Mouse (Mus musculus) hindbrain, embryonic 14.5 days (tissue): Measurements from ENCODE around the gene Slc11a1. TPM values are rescaled to one million over a fixed set of nuclear protein-coding genes. Genes with fewer than 3 reads are reported as not detected.

ENCODE experiments used
- ATAC-seq: fragments of 200-750 bp; cut with Nextera tagmentation; 2 replicates; pipeline ENCODE4 v1.8.0; 2017; ENCODE audit warnings: moderate number of reproducible peaks, mild to moderate bottlenecking, moderate TSS enrichment, moderate library complexity; ENCODE audit not compliant: low FRiP score
- DNase-seq: peaks from one replicate; pipeline ENCODE4 v3.0.0-alpha.2; 2015; ENCODE audit warnings: low spot score
- H3K27ac ChIP-seq: fragments of 300-500 bp; sonication (generic); 2 replicates; pipeline ENCODE4 v1.5.1; 2014; ENCODE audit warnings: mild to moderate bottlenecking, moderate library complexity
- H3K27me3 ChIP-seq: fragments of 300-500 bp; sonication (generic); 2 replicates; pipeline ENCODE4 v1.6.1; 2014; ENCODE audit warnings: mild to moderate bottlenecking, low read length, mixed read lengths; ENCODE audit not compliant: control insufficient read depth, insufficient read depth
- H3K36me3 ChIP-seq: fragments of 300-500 bp; sonication (generic); replicated peaks from 2 replicates; pipeline ENCODE4 v1.6.1; 2014; ENCODE audit not compliant: control insufficient read depth, insufficient read depth
- H3K4me1 ChIP-seq: fragments of 300-500 bp; sonication (generic); replicated peaks from 2 replicates; pipeline ENCODE4 v1.6.1; 2014; ENCODE audit warnings: antibody characterized with exemption, low read length, mixed read lengths; ENCODE audit not compliant: control insufficient read depth, insufficient read depth
- H3K4me2 ChIP-seq: fragments of 300-500 bp; sonication (generic); replicated peaks from 2 replicates; pipeline ENCODE4 v1.6.1; 2014; ENCODE audit warnings: mild to moderate bottlenecking, moderate library complexity
- H3K4me3 ChIP-seq: fragments of 300-500 bp; sonication (generic); replicated peaks from 2 replicates; pipeline ENCODE4 v1.5.1; 2014; ENCODE audit warnings: mild to moderate bottlenecking, low read length
- H3K9ac ChIP-seq: fragments of 300-500 bp; sonication (generic); 2 replicates; pipeline ENCODE4 v1.6.1; 2014
- H3K9me3 ChIP-seq: fragments of 300-500 bp; sonication (generic); 2 replicates; pipeline ENCODE4 v1.6.1; 2016; ENCODE audit warnings: low read length; ENCODE audit not compliant: control insufficient read depth
- WGBS: fragments of 180-500 bp; shearing (Covaris S2); extraction: QIAGEN DNeasy Blood & Tissue Kit; methylation state at CpG from one replicate; pipeline ENCODE4 v1.1.7; 2014; 5-methylcytosine and 5-hydroxymethylcytosine counted together
- polyA plus RNA-seq: library from polyadenylated mRNA; unstranded; fragments of >200 nt; fragmentation: Nextera tagmentation; extraction: Ambion mirVana; gene quantifications from 2 replicates; pipeline ENCODE4 v1.2.1, GENCODE M21; 2014

Gene Slc11a1
- polyA plus RNA-seq, 1 experiment from 2014 or later = 2.7 TPM

- peaks cover 17% of the 10 kb centered on the region for H3K4me1 ChIP-seq
- peaks cover 7% of the 10 kb centered on the region; the same call in 1 of the 2 replicates for H3K36me3 ChIP-seq
- peaks cover 15% of the 10 kb centered on the region for H3K27me3 ChIP-seq
- no peak overlapping the region for H3K4me3 ChIP-seq
- peak overlapping the region; percentile 95 for H3K4me2 ChIP-seq
- H3K9me3 ChIP-seq = no peaks in the 10 kb centered on the region
- DNase-seq = no peak
- H3K27ac ChIP-seq = no peak overlapping the region; the same call in 1 of the 2 replicates
- 6% methylated on average over 29 of the region's 29 CpGs for WGBS
- ATAC-seq = no peak
- H3K9ac ChIP-seq = 0 out of 2 replicates have a peak overlapping the region, but pooled peaks have one; percentile 11
These were observed 14.9 kb downstream of the Slc11a1 start for GRCm38 (mm10) chr1:74389831-74390286.

GRCm38 (mm10) chr1:74390287-74390906 lies 15.4 kb downstream of the Slc11a1 start:
- DNase-seq (peak; percentile 31), ATAC-seq (no peak)
- Histone ChIP-seq H3K4me2 (peak overlapping the region; percentile 95), H3K36me3 (peaks cover 12% of the 10 kb centered on the region; the same call in 1 of the 2 replicates), H3K27me3 (peaks cover 15% of the 10 kb centered on the region), H3K4me3 (peak overlapping the region; percentile 91; the same call in 1 of the 2 replicates), H3K27ac (no peak overlapping the region; the same call in 1 of the 2 replicates), H3K9me3 (no peaks in the 10 kb centered on the region), H3K4me1 (peaks cover 17% of the 10 kb centered on the region), H3K9ac (no peak overlapping the region)
- WGBS = 8% methylated on average over 21 of the region's 21 CpGs

- peak within 1 kb of the TSS; percentile 81 for H3K9ac ChIP-seq
- peaks cover 12% of the 10 kb centered on the region; the same call in 1 of the 2 replicates for H3K36me3 ChIP-seq
- peak; percentile 84 for ATAC-seq
- peaks cover 15% of the 10 kb centered on the region for H3K27me3 ChIP-seq
- H3K4me3 ChIP-seq = peak within 1 kb of the TSS; percentile 91
- H3K27ac ChIP-seq = peak within 1 kb of the TSS; percentile 86
- no peaks in the 10 kb centered on the region for H3K9me3 ChIP-seq
- H3K4me1 ChIP-seq = peaks cover 17% of the 10 kb centered on the region
- 3% methylated on average over 47 of the region's 51 CpGs for WGBS
- peak; percentile 96 for DNase-seq
- peak within 1 kb of the TSS; percentile 95 for H3K4me2 ChIP-seq
These were observed 16.1 kb downstream of the Slc11a1 start, which contains the start of gene Ctdsp1 for GRCm38 (mm10) chr1:74390924-74391748. TSS of gene Ctdsp1 (plus strand) at chr1:74391509.

GRCm38 (mm10) chr1:74391844-74392441 lies 16.9 kb downstream of the Slc11a1 start:
- DNase-seq (peak; percentile 27), ATAC-seq (peak; percentile 52)
- H3K9me3 ChIP-seq = no peaks in the 10 kb centered on the region
- peaks cover 15% of the 10 kb centered on the region for H3K27me3 ChIP-seq
- peak overlapping the region; percentile 91 for H3K4me3 ChIP-seq
- H3K36me3 ChIP-seq = peaks cover 12% of the 10 kb centered on the region; the same call in 1 of the 2 replicates
- peak overlapping the region; percentile 81 for H3K9ac ChIP-seq
- H3K27ac ChIP-seq = peak overlapping the region; percentile 86
- peaks cover 17% of the 10 kb centered on the region for H3K4me1 ChIP-seq
- H3K4me2 ChIP-seq = peak overlapping the region; percentile 95
- WGBS = 1% methylated on average over 23 of the region's 63 CpGs

- Histone ChIP-seq H3K4me3 (peak overlapping the region; percentile 91), H3K9ac (peak overlapping the region; percentile 81), H3K27me3 (peaks cover 15% of the 10 kb centered on the region), H3K4me2 (peak overlapping the region; percentile 95), H3K36me3 (peaks cover 12% of the 10 kb centered on the region; the same call in 1 of the 2 replicates), H3K27ac (peak overlapping the region; percentile 86), H3K4me1 (peaks cover 17% of the 10 kb centered on the region), H3K9me3 (no peaks in the 10 kb centered on the region)
- 3% methylated on average over 16 of the region's 16 CpGs for WGBS
- ATAC-seq = peak; percentile 14
- DNase-seq = no peak
These were observed 17.5 kb downstream of the Slc11a1 start for GRCm38 (mm10) chr1:74392446-74392994.

- peak overlapping the region; percentile 91 for H3K4me3 ChIP-seq
- H3K9ac ChIP-seq = peak overlapping the region; percentile 81; the same call in 1 of the 2 replicates
- ATAC-seq (no peak), DNase-seq (no peak)
- peaks cover 17% of the 10 kb centered on the region for H3K4me1 ChIP-seq
- peak overlapping the region; percentile 95 for H3K4me2 ChIP-seq
- peaks cover 12% of the 10 kb centered on the region; the same call in 1 of the 2 replicates for H3K36me3 ChIP-seq
- H3K27ac ChIP-seq = no peak overlapping the region
- peaks cover 15% of the 10 kb centered on the region for H3K27me3 ChIP-seq
- no peaks in the 10 kb centered on the region for H3K9me3 ChIP-seq
- 42% methylated on average over 7 of the region's 7 CpGs for WGBS
These were observed 18.0 kb downstream of the Slc11a1 start for GRCm38 (mm10) chr1:74393010-74393409.

- peaks cover 15% of the 10 kb centered on the region for H3K27me3 ChIP-seq
- ATAC-seq (no peak), DNase-seq (no peak)
- H3K9ac ChIP-seq = no peak overlapping the region
- H3K36me3 ChIP-seq = peaks cover 12% of the 10 kb centered on the region; the same call in 1 of the 2 replicates
- 85% methylated on average over 9 of the region's 9 CpGs for WGBS
- H3K4me1 ChIP-seq = peaks cover 17% of the 10 kb centered on the region
- H3K9me3 ChIP-seq = no peaks in the 10 kb centered on the region
- H3K4me2 ChIP-seq = no peak overlapping the region
- H3K4me3 ChIP-seq = no peak overlapping the region
- no peak overlapping the region for H3K27ac ChIP-seq
These were observed 18.7 kb downstream of the Slc11a1 start for GRCm38 (mm10) chr1:74393697-74394096.

- Histone ChIP-seq H3K9ac (no peak overlapping the region), H3K4me2 (no peak overlapping the region), H3K9me3 (no peaks in the 10 kb centered on the region), H3K27ac (no peak overlapping the region), H3K4me1 (peaks cover 17% of the 10 kb centered on the region), H3K4me3 (no peak overlapping the region), H3K36me3 (peaks cover 12% of the 10 kb centered on the region; the same call in 1 of the 2 replicates), H3K27me3 (peaks cover 13% of the 10 kb centered on the region)
- no peak for ATAC-seq
- 94% methylated on average over 9 of the region's 9 CpGs for WGBS
- DNase-seq = no peak
These were observed 19.3 kb downstream of the Slc11a1 start for GRCm38 (mm10) chr1:74394311-74394710.
